ENCODE assay signal across 17 mouse cellular contexts in the genomic region with DNA sequence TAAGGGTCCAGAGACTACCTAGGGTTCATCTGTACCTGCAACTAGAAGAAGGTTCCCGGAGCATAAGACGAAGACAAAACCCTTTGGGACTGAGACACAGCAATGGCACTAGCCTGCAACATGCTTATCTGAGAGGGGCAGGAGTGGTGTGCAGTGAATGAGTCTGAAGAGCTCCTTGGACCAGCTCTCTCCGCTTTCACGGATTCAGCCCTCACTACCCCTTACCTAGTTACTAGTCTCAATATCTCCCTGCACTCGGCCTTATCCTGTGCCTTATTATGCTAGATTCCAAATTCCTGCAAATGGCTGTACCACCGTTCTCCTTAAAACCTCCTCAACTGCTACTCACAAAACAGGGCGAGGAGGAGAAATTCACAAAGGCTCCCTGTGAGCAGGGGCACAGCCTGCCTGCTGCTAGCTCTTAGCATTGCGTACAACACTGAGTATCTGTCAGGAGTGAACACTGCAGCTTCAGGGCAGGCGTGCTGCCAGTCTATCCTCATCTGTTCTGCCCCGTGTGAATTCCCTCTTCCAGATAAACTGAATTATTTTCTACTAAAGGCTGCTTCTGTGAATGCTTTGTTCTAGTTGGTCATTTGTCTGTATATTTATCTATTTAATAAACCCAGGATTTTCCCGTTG. TPM values are rescaled to one million over a fixed set of nuclear protein-coding genes. Genes with fewer than 3 reads are reported as not detected.
DNase-seq lines count a peak whose midpoint lies in the region; ATAC-seq lines count a peak whose summit lies in the region.
"Had no signal": no experiment of that assay in that cellular context is flagged by ENCODE, and none has a peak within 500 bp of the region (broad histone marks: within the 10 kb centered on the region; RNA-seq: fewer than 3 reads in every experiment).

No protein-coding gene starts in this region.

- WGBS in hindbrain, embryonic 12.5 days, result 76% methylated on average over 11 of the region's 11 CpGs
- 83% methylated on average over 11 of the region's 11 CpGs for WGBS in hindbrain, embryonic 10.5 days
- 60% methylated on average over 11 of the region's 11 CpGs for WGBS in forebrain, embryonic 16.5 days
- WGBS in heart, embryonic 12.5 days, result 77% methylated on average over 11 of the region's 11 CpGs

- no peaks in the 10 kb centered on the region for H3K36me3 ChIP-seq in hindbrain, embryonic 12.5 days
- H3K36me3 ChIP-seq in hindbrain, embryonic 10.5 days, result no peaks in the 10 kb centered on the region
- H3K36me3 ChIP-seq in forebrain, embryonic 16.5 days (ENCODE audit: control insufficient read depth, insufficient read depth), result no peaks in the 10 kb centered on the region
- no peaks in the 10 kb centered on the region for H3K36me3 ChIP-seq in heart, embryonic 12.5 days
- H3K36me3 ChIP-seq: limb, embryonic 10.5 days had no signal

- H3K4me3 ChIP-seq in hindbrain, embryonic 12.5 days, result no peak overlapping the region
- H3K4me3 ChIP-seq in hindbrain, embryonic 10.5 days, result no peak overlapping the region
- H3K4me3 ChIP-seq in forebrain, embryonic 16.5 days (replicated peaks; ENCODE audit: low read length), result no peak overlapping the region
- H3K4me3 ChIP-seq in heart, embryonic 12.5 days, result no peak overlapping the region
- H3K4me3 ChIP-seq: limb, embryonic 10.5 days had no signal

- DNase-seq in hindbrain, embryonic 10.5 days (ENCODE audit: low spot score), result no peak
- DNase-seq in brain, adult 2 months (ENCODE audit: low read depth, low spot score), result peak; percentile 58
- peak; percentile 55 to 56 for DNase-seq in layer of hippocampus, postnatal 14 days (ENCODE audit: low spot score in 2 of 2)
- no peak for DNase-seq in ovary, postnatal 36 days (ENCODE audit: low spot score)
- no peak for DNase-seq in thymus, postnatal 4 days
- DNase-seq: cerebellum, adult 9-10 months; heart, adult 18-20 months; heart, postnatal 14 days; kidney, adult 11 months; kidney, postnatal 36 days; lung, adult 2 months had no signal

- peaks cover 21% of the 10 kb centered on the region for H3K4me1 ChIP-seq in hindbrain, embryonic 12.5 days
- H3K4me1 ChIP-seq in hindbrain, embryonic 10.5 days (replicated peaks), result peaks cover 10% of the 10 kb centered on the region
- H3K4me1 ChIP-seq in forebrain, embryonic 16.5 days (replicated peaks; ENCODE audit: control insufficient read depth, insufficient read depth, low read length), result peaks cover 20% of the 10 kb centered on the region
- peaks cover 21% of the 10 kb centered on the region for H3K4me1 ChIP-seq in heart, embryonic 12.5 days (replicated peaks)
- H3K4me1 ChIP-seq: limb, embryonic 10.5 days had no signal

- H3K9ac ChIP-seq in hindbrain, embryonic 12.5 days, result no peak overlapping the region
- 0 out of 2 replicates have a peak overlapping the region, but pooled peaks have one; percentile 8 for H3K9ac ChIP-seq in forebrain, embryonic 16.5 days (replicated peaks; ENCODE audit: low read depth, low read length)
- H3K9ac ChIP-seq in heart, embryonic 12.5 days, result no peak overlapping the region

- H3K27ac ChIP-seq in hindbrain, embryonic 12.5 days, result peak overlapping the region; percentile 35
- no peak overlapping the region for H3K27ac ChIP-seq in hindbrain, embryonic 10.5 days
- no peak overlapping the region for H3K27ac ChIP-seq in forebrain, embryonic 16.5 days (ENCODE audit: low read length)
- H3K27ac ChIP-seq in heart, embryonic 12.5 days (ENCODE audit: poor library complexity, severe bottlenecking), result no peak overlapping the region
- H3K27ac ChIP-seq: limb, embryonic 10.5 days; stomach, postnatal 0 days had no signal

- H3K4me2 ChIP-seq in hindbrain, embryonic 12.5 days (replicated peaks), result no peak overlapping the region
- no peak overlapping the region for H3K4me2 ChIP-seq in forebrain, embryonic 16.5 days (ENCODE audit: low read length)
- H3K4me2 ChIP-seq in heart, embryonic 12.5 days, result no peak overlapping the region

- no peaks in the 10 kb centered on the region for H3K9me3 ChIP-seq in hindbrain, embryonic 12.5 days (replicated peaks)
- H3K9me3 ChIP-seq in hindbrain, embryonic 10.5 days, result no peaks in the 10 kb centered on the region
- H3K9me3 ChIP-seq in forebrain, embryonic 16.5 days (ENCODE audit: control insufficient read depth, low read length), result no peaks in the 10 kb centered on the region
- no peaks in the 10 kb centered on the region for H3K9me3 ChIP-seq in heart, embryonic 12.5 days (replicated peaks)
- H3K9me3 ChIP-seq: limb, embryonic 10.5 days had no signal

- peak; percentile 62; the same call in 1 of the 2 replicates for ATAC-seq in hindbrain, embryonic 12.5 days (ENCODE audit: low FRiP score)
- peak; percentile 67; the same call in 1 of the 2 replicates for ATAC-seq in forebrain, embryonic 16.5 days
- ATAC-seq in heart, embryonic 12.5 days (ENCODE audit: insufficient number of reproducible peaks, low FRiP score), result no peak
- ATAC-seq: activated CD4-positive, CD25-positive, alpha-beta regulatory T cell, adult 4 months had no signal

- no peaks in the 10 kb centered on the region for H3K27me3 ChIP-seq in hindbrain, embryonic 12.5 days
- no peaks in the 10 kb centered on the region for H3K27me3 ChIP-seq in hindbrain, embryonic 10.5 days (ENCODE audit: insufficient read depth, poor library complexity, severe bottlenecking)
- H3K27me3 ChIP-seq in forebrain, embryonic 16.5 days (replicated peaks; ENCODE audit: control insufficient read depth, insufficient read depth, low read length), result no peaks in the 10 kb centered on the region
- no peaks in the 10 kb centered on the region for H3K27me3 ChIP-seq in heart, embryonic 12.5 days (replicated peaks)

RNA-seq across cellular contexts. Expression of gene Ston2, which starts 38.5 kb away (rescaled TPM):
- polyA plus RNA-seq in hindbrain, embryonic 12.5 days (2016; fragmentation: Nextera tagmentation; extraction: Ambion mirVana), result 6.7 and 8.0 TPM in 2 replicates
- 9.2 and 9.4 TPM in 2 replicates for polyA plus RNA-seq in hindbrain, embryonic 10.5 days (2016; fragmentation: Nextera tagmentation; extraction: Ambion mirVana)
- 4.7 and 6.4 TPM in 2 replicates for polyA plus RNA-seq in forebrain, embryonic 16.5 days (2015; fragmentation: Nextera tagmentation; extraction: Ambion mirVana)
- total RNA-seq in layer of hippocampus, postnatal 14 days (2021), result 10 to 100 TPM; 24.7 to 33.3 TPM
- polyA plus RNA-seq in heart, embryonic 12.5 days (2016; fragmentation: Nextera tagmentation; extraction: Ambion mirVana), result 4.9 and 7.1 TPM in 2 replicates

Comparison
In these comparisons a context has a peak if more than half of its experiments do, and no peak if none do; other contexts are left out.
1. DNase-seq: peak in brain, adult 2 months (single experiment) and layer of hippocampus, postnatal 14 days (2 of 2); none in hindbrain, embryonic 10.5 days (single experiment), ovary, postnatal 36 days (single experiment) and thymus, postnatal 4 days (single experiment).